Mouse (Mus musculus): Measurements from ENCODE around the gene Cd5. TPM values are rescaled to one million over a fixed set of nuclear protein-coding genes. Genes with fewer than 3 reads are reported as not detected.

Gene Cd5
- polyA plus RNA-seq, 1 experiment from 2014 or later, result 0.68 TPM

- Histone ChIP-seq H3K4me2 (replicated peaks; ENCODE audit: low read depth, low read length) (no peak overlapping the region), H3K27me3 (replicated peaks; ENCODE audit: insufficient read depth, low read length) (no peaks in the 10 kb centered on the region), H3K4me3 (ENCODE audit: low read depth, low read length) (no peak overlapping the region), H3K9me3 (ENCODE audit: low read length) (no peaks in the 10 kb centered on the region), H3K9ac (replicated peaks; ENCODE audit: low read depth) (no peak overlapping the region), H3K4me1 (ENCODE audit: insufficient read depth, low read depth, low read length) (peaks cover 4% of the 10 kb centered on the region; the same call in 1 of the 2 replicates), H3K27ac (ENCODE audit: low read length) (no peak overlapping the region), H3K36me3 (ENCODE audit: insufficient read depth, low read length) (no peaks in the 10 kb centered on the region)
- TF ChIP-seq CTCF (IDR thresholded peaks at IDR 0.05) (no peak), EP300 (IDR thresholded peaks at IDR 0.05) (no peak)
- DNase-seq (ENCODE audit: low spot score), result no peak
- ATAC-seq, result no peak
- 67% methylated on average over 13 of the region's 13 CpGs for WGBS
Observed at GRCm38 (mm10) chr19:10724629-10725363, 14.0 kb downstream of the Cd5 start.

- no peak overlapping the region for H3K9ac ChIP-seq (replicated peaks; ENCODE audit: low read depth)
- TF ChIP-seq CTCF (IDR thresholded peaks at IDR 0.05) (no peak), EP300 (IDR thresholded peaks at IDR 0.05) (no peak)
- WGBS, result 36% methylated on average over 5 of the region's 5 CpGs
- no peak overlapping the region for H3K4me2 ChIP-seq (replicated peaks; ENCODE audit: low read depth, low read length)
- H3K36me3 ChIP-seq (ENCODE audit: insufficient read depth, low read length), result no peaks in the 10 kb centered on the region
- no peaks in the 10 kb centered on the region for H3K9me3 ChIP-seq (ENCODE audit: low read length)
- peaks cover 5% of the 10 kb centered on the region; the same call in 1 of the 2 replicates for H3K4me1 ChIP-seq (ENCODE audit: insufficient read depth, low read depth, low read length)
- H3K27ac ChIP-seq (ENCODE audit: low read length), result no peak overlapping the region
- ATAC-seq, result no peak
- H3K27me3 ChIP-seq (replicated peaks; ENCODE audit: insufficient read depth, low read length), result no peaks in the 10 kb centered on the region
- H3K4me3 ChIP-seq (ENCODE audit: low read depth, low read length), result no peak overlapping the region
- no peak for DNase-seq (ENCODE audit: low spot score)
Observed at GRCm38 (mm10) chr19:10723649-10724048, 15.2 kb downstream of the Cd5 start.

GRCm38 (mm10) chr19:10723084-10723483 is 15.7 kb downstream of the Cd5 start:
- DNase-seq (ENCODE audit: low spot score) (no peak), ATAC-seq (no peak)
- Histone ChIP-seq H3K4me1 (ENCODE audit: insufficient read depth, low read depth, low read length) (peaks cover 5% of the 10 kb centered on the region; the same call in 1 of the 2 replicates), H3K36me3 (ENCODE audit: insufficient read depth, low read length) (no peaks in the 10 kb centered on the region), H3K4me2 (replicated peaks; ENCODE audit: low read depth, low read length) (no peak overlapping the region), H3K27ac (ENCODE audit: low read length) (no peak overlapping the region), H3K9me3 (ENCODE audit: low read length) (no peaks in the 10 kb centered on the region), H3K27me3 (replicated peaks; ENCODE audit: insufficient read depth, low read length) (no peaks in the 10 kb centered on the region), H3K9ac (replicated peaks; ENCODE audit: low read depth) (no peak overlapping the region), H3K4me3 (ENCODE audit: low read depth, low read length) (no peak overlapping the region)
- 23% methylated on average over 13 of the region's 13 CpGs for WGBS
- TF ChIP-seq EP300 (IDR thresholded peaks at IDR 0.05) (no peak), CTCF (IDR thresholded peaks at IDR 0.05) (no peak)

GRCm38 (mm10) chr19:10721064-10721463 is 17.7 kb downstream of the Cd5 start:
- Histone ChIP-seq H3K27ac (ENCODE audit: low read length) (no peak overlapping the region), H3K27me3 (replicated peaks; ENCODE audit: insufficient read depth, low read length) (no peaks in the 10 kb centered on the region), H3K4me2 (replicated peaks; ENCODE audit: low read depth, low read length) (no peak overlapping the region), H3K9me3 (ENCODE audit: low read length) (no peaks in the 10 kb centered on the region), H3K36me3 (ENCODE audit: insufficient read depth, low read length) (no peaks in the 10 kb centered on the region), H3K9ac (replicated peaks; ENCODE audit: low read depth) (no peak overlapping the region), H3K4me1 (ENCODE audit: insufficient read depth, low read depth, low read length) (peaks cover 5% of the 10 kb centered on the region; the same call in 1 of the 2 replicates), H3K4me3 (ENCODE audit: low read depth, low read length) (no peak overlapping the region)
- WGBS, result 31% methylated on average over 5 of the region's 5 CpGs
- DNase-seq (ENCODE audit: low spot score) (no peak), ATAC-seq (no peak; the same call in 1 of the 2 replicates)
- TF ChIP-seq CTCF (IDR thresholded peaks at IDR 0.05), result no peak
- TF ChIP-seq EP300 (IDR thresholded peaks at IDR 0.05), result no peak

- no peak for ATAC-seq
- no peak overlapping the region for H3K27ac ChIP-seq (ENCODE audit: low read length)
Observed at GRCm38 (mm10) chr19:10720524-10720923, 18.3 kb downstream of the Cd5 start.

GRCm38 (mm10) chr19:10719751-10720150 is 19.1 kb downstream of the Cd5 start:
- Histone ChIP-seq H3K4me2 (replicated peaks; ENCODE audit: low read depth, low read length) (no peak overlapping the region), H3K27ac (ENCODE audit: low read length) (no peak overlapping the region), H3K9ac (replicated peaks; ENCODE audit: low read depth) (no peak overlapping the region), H3K4me1 (ENCODE audit: insufficient read depth, low read depth, low read length) (peaks cover 5% of the 10 kb centered on the region; the same call in 1 of the 2 replicates), H3K27me3 (replicated peaks; ENCODE audit: insufficient read depth, low read length) (no peaks in the 10 kb centered on the region), H3K4me3 (ENCODE audit: low read depth, low read length) (no peak overlapping the region), H3K36me3 (ENCODE audit: insufficient read depth, low read length) (no peaks in the 10 kb centered on the region), H3K9me3 (ENCODE audit: low read length) (no peaks in the 10 kb centered on the region)
- DNase-seq (ENCODE audit: low spot score), result no peak
- TF ChIP-seq EP300 (IDR thresholded peaks at IDR 0.05) (no peak), CTCF (IDR thresholded peaks at IDR 0.05) (no peak)
- no peak for ATAC-seq
- WGBS, result 33% methylated on average over 2 of the region's 2 CpGs

More at GRCm38 (mm10) chr19:10720524-10720923, 18.3 kb downstream of the Cd5 start:
- TF ChIP-seq CTCF (IDR thresholded peaks at IDR 0.05), result no peak
- TF ChIP-seq EP300 (IDR thresholded peaks at IDR 0.05), result no peak
- DNase-seq (ENCODE audit: low spot score), result no peak
- Histone ChIP-seq H3K4me1 (ENCODE audit: insufficient read depth, low read depth, low read length) (peaks cover 5% of the 10 kb centered on the region; the same call in 1 of the 2 replicates), H3K36me3 (ENCODE audit: insufficient read depth, low read length) (no peaks in the 10 kb centered on the region), H3K9ac (replicated peaks; ENCODE audit: low read depth) (no peak overlapping the region), H3K4me2 (replicated peaks; ENCODE audit: low read depth, low read length) (no peak overlapping the region), H3K27me3 (replicated peaks; ENCODE audit: insufficient read depth, low read length) (no peaks in the 10 kb centered on the region), H3K9me3 (ENCODE audit: low read length) (no peaks in the 10 kb centered on the region), H3K4me3 (ENCODE audit: low read depth, low read length) (no peak overlapping the region)
- 27% methylated on average over 3 of the region's 3 CpGs for WGBS
